Mouse (Mus musculus) G1E (cell line): ENCODE measurements around the gene Rpl3l.

Experiments used
- CTCF ChIP-seq: IDR thresholded peaks from 2 replicates; pipeline ENCODE4 v1.5.1; 2012; ENCODE audit warnings: low read depth, low read length, inconsistent platforms, mixed read lengths
- GATA2 ChIP-seq: IDR thresholded peaks from 2 replicates; pipeline ENCODE4 v1.6.1; 2012; ENCODE audit warnings: low read depth, low read length, inconsistent platforms, borderline replicate concordance

- TF ChIP-seq CTCF = no peak
- no peak for TF ChIP-seq GATA2
Measured at GRCm38 (mm10) chr17:24706982-24707800, 20.4 kb upstream of the Rpl3l start, which contains the start of gene Tbl3.
